Mouse (Mus musculus): ENCODE results near the gene Slit3. TPM values are rescaled to one million over a fixed set of nuclear protein-coding genes. Genes with fewer than 3 reads are reported as not detected.

Gene Slit3
- polyA plus RNA-seq, 1 experiment = 6.6 TPM

DNA sequence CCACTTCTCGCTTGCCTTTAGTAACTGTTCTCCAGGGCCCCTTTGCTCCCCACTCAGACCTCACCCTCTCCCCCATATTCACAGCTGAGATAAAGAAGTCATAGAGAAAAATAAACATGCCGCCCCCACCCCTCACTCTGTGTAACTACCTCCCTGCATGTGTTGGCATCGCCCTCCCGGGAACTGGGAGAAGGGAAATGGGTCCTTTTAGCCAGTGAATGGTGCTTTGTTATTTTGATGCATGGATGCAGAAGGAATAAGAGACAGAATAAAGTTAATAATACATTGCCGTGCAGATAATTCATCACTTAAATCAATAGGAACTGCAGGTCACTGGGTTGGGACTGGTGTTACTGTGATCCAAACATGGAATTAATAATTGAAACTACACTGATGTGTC lies 298.0 kb downstream of the Slit3 start:
- TF ChIP-seq CTCF (IDR thresholded peaks at IDR 0.05; ENCODE audit: extremely low read depth, insufficient read length, insufficient replicate concordance, low read depth, low read length) = no peak
- no peak for TF ChIP-seq POLR2A (IDR thresholded peaks at IDR 0.05; ENCODE audit: low read depth, low read length)
- WGBS = 62% methylated on average over 5 of the region's 5 CpGs
- Histone ChIP-seq H3K27ac (ENCODE audit: insufficient read depth, low read depth, low read length) (no peak overlapping the region), H3K4me1 (ENCODE audit: control insufficient read depth, insufficient read depth, insufficient read length, low read length) (no peaks in the 10 kb centered on the region), H3K36me3 (ENCODE audit: control insufficient read depth, insufficient read depth, low read length) (no peaks in the 10 kb centered on the region), H3K4me3 (ENCODE audit: low read depth, low read length) (no peak overlapping the region), H3K27me3 (ENCODE audit: control insufficient read depth, insufficient read depth, low read length) (no peaks in the 10 kb centered on the region)

DNA sequence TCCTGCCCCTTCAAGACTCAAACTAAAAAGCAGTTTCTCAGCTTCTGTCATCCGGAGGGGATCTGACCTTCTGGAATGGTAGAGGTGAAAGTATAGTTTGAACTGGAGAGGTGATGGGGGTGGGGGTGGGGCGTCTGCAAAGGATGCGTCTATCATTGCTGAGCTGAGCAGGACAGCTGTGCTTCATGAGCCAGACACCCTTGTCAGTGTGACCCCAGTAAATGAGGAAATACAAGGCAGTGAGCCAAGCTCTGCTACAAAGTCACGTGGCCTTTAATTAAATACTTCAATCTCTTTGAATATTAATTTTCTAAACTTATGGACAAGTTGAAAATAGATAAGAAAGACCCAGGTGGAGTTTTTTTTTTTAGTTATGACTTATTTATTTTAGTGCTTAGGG lies 300.7 kb downstream of the Slit3 start:
- 45% methylated on average over 4 of the region's 4 CpGs for WGBS
- Histone ChIP-seq H3K27ac (ENCODE audit: insufficient read depth, low read depth, low read length) (no peak overlapping the region), H3K27me3 (ENCODE audit: control insufficient read depth, insufficient read depth, low read length) (no peaks in the 10 kb centered on the region), H3K4me3 (ENCODE audit: low read depth, low read length) (no peak overlapping the region), H3K36me3 (ENCODE audit: control insufficient read depth, insufficient read depth, low read length) (no peaks in the 10 kb centered on the region), H3K4me1 (ENCODE audit: control insufficient read depth, insufficient read depth, insufficient read length, low read length) (no peaks in the 10 kb centered on the region)
- TF ChIP-seq CTCF (IDR thresholded peaks at IDR 0.05; ENCODE audit: extremely low read depth, insufficient read length, insufficient replicate concordance, low read depth, low read length) = no peak
- TF ChIP-seq POLR2A (IDR thresholded peaks at IDR 0.05; ENCODE audit: low read depth, low read length) = no peak

DNA sequence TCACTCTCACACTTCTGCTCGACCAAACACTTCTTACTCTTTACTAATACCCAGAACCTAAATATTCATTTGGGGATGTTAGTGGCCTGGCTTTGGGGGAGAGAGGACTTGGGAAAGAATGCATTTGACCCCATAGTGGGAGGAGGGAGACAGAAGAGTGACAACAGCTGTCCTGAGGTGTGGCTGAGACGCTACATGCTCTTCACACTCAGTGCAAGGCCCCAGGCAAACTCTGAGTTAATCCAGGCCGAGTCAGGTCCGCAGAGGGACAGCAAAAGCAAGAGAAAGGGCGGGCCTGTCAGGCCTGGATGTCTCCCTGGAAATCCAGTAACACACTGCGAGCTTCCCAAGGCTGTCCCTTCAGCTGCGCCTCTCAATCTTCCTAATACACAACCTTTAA lies 307.0 kb downstream of the Slit3 start:
- Histone ChIP-seq H3K27me3 (ENCODE audit: control insufficient read depth, insufficient read depth, low read length) (no peaks in the 10 kb centered on the region), H3K4me3 (ENCODE audit: low read depth, low read length) (no peak overlapping the region), H3K36me3 (ENCODE audit: control insufficient read depth, insufficient read depth, low read length) (no peaks in the 10 kb centered on the region), H3K27ac (ENCODE audit: insufficient read depth, low read depth, low read length) (no peak overlapping the region), H3K4me1 (ENCODE audit: control insufficient read depth, insufficient read depth, insufficient read length, low read length) (no peaks in the 10 kb centered on the region)
- 58% methylated on average over 7 of the region's 7 CpGs for WGBS
- TF ChIP-seq CTCF (IDR thresholded peaks at IDR 0.05; ENCODE audit: extremely low read depth, insufficient read length, insufficient replicate concordance, low read depth, low read length) = no peak
- TF ChIP-seq POLR2A (IDR thresholded peaks at IDR 0.05; ENCODE audit: low read depth, low read length) = no peak

DNA sequence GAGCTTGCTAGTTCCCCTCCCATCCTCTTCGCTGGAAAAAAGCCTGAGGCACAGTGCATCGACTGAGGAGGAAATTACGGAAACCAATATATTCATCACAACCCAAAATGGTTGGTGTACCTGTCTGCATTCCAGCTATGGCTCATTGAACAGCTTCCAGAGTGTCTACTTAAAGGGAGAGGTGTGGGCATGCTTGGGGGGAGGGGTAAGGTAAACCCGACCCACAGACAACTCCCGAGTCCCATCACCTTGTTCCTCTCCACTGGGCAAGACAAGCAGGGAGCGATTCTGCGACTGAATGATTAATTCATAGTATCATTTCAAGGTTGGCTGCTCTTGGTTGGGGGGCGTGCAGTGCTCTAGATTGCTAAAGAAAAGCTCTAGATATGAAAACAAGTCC lies 310.1 kb downstream of the Slit3 start:
- H3K36me3 ChIP-seq (ENCODE audit: control insufficient read depth, insufficient read depth, low read length) = no peaks in the 10 kb centered on the region
- H3K27ac ChIP-seq (ENCODE audit: insufficient read depth, low read depth, low read length) = no peak overlapping the region
- no peaks in the 10 kb centered on the region for H3K27me3 ChIP-seq (ENCODE audit: control insufficient read depth, insufficient read depth, low read length)
- H3K4me1 ChIP-seq (ENCODE audit: control insufficient read depth, insufficient read depth, insufficient read length, low read length) = no peaks in the 10 kb centered on the region
- TF ChIP-seq CTCF (IDR thresholded peaks at IDR 0.05; ENCODE audit: extremely low read depth, insufficient read length, insufficient replicate concordance, low read depth, low read length) (no peak), POLR2A (IDR thresholded peaks at IDR 0.05; ENCODE audit: low read depth, low read length) (no peak)
- WGBS = 77% methylated on average over 8 of the region's 8 CpGs
- H3K4me3 ChIP-seq (ENCODE audit: low read depth, low read length) = no peak overlapping the region

DNA sequence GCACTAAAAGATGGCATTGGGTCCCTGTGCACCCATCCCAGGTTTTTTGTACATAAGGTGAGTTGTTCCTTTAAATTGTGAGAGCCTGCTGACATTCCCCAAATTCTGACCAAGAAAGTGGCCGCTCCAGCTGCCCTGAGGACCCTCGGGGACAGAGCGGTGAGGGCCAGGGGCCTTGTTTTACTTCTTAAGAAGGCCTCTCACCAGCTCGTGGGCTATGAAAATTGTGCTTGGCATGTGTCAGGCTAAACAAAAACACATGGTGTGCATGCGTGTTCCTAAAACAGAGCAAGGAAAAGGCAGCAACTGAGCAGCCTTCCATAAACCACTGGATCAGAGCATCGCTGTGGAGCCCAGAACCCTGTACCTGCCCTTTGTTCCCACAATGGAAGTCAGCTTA lies 316.5 kb downstream of the Slit3 start:
- Histone ChIP-seq H3K27me3 (ENCODE audit: control insufficient read depth, insufficient read depth, low read length) (no peaks in the 10 kb centered on the region), H3K36me3 (ENCODE audit: control insufficient read depth, insufficient read depth, low read length) (no peaks in the 10 kb centered on the region), H3K4me1 (ENCODE audit: control insufficient read depth, insufficient read depth, insufficient read length, low read length) (no peaks in the 10 kb centered on the region), H3K4me3 (ENCODE audit: low read depth, low read length) (no peak overlapping the region), H3K27ac (ENCODE audit: insufficient read depth, low read depth, low read length) (no peak overlapping the region)
- TF ChIP-seq CTCF (IDR thresholded peaks at IDR 0.05; ENCODE audit: extremely low read depth, insufficient read length, insufficient replicate concordance, low read depth, low read length) = no peak
- TF ChIP-seq POLR2A (IDR thresholded peaks at IDR 0.05; ENCODE audit: low read depth, low read length) = no peak
- WGBS = 87% methylated on average over 6 of the region's 6 CpGs

DNA sequence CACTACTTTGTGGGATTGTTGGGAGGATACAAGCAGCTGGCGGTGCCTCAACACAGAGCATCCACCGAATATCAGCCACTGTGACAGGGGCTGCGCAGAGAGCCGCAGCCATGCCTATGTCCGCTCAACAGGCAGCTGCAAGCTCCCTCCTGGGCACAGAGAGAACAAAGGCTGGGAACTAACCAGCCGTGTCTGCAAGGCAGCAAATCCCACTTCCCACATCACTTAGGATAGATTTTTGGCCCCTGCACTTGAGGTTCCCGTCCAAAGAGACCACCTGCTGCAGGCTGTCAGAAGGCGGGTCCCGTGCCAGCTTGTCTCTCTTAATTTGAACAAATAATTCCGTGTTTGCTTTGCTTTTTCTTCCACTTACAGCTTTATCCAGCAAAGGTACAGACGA lies 319.2 kb downstream of the Slit3 start:
- H3K36me3 ChIP-seq (ENCODE audit: control insufficient read depth, insufficient read depth, low read length) = no peaks in the 10 kb centered on the region
- no peak overlapping the region for H3K4me3 ChIP-seq (ENCODE audit: low read depth, low read length)
- TF ChIP-seq POLR2A (IDR thresholded peaks at IDR 0.05; ENCODE audit: low read depth, low read length) (no peak), CTCF (IDR thresholded peaks at IDR 0.05; ENCODE audit: extremely low read depth, insufficient read length, insufficient replicate concordance, low read depth, low read length) (no peak)
- no peaks in the 10 kb centered on the region for H3K27me3 ChIP-seq (ENCODE audit: control insufficient read depth, insufficient read depth, low read length)
- no peak overlapping the region for H3K27ac ChIP-seq (ENCODE audit: insufficient read depth, low read depth, low read length)
- 70% methylated on average over 11 of the region's 11 CpGs for WGBS
- H3K4me1 ChIP-seq (ENCODE audit: control insufficient read depth, insufficient read depth, insufficient read length, low read length) = no peaks in the 10 kb centered on the region

DNA sequence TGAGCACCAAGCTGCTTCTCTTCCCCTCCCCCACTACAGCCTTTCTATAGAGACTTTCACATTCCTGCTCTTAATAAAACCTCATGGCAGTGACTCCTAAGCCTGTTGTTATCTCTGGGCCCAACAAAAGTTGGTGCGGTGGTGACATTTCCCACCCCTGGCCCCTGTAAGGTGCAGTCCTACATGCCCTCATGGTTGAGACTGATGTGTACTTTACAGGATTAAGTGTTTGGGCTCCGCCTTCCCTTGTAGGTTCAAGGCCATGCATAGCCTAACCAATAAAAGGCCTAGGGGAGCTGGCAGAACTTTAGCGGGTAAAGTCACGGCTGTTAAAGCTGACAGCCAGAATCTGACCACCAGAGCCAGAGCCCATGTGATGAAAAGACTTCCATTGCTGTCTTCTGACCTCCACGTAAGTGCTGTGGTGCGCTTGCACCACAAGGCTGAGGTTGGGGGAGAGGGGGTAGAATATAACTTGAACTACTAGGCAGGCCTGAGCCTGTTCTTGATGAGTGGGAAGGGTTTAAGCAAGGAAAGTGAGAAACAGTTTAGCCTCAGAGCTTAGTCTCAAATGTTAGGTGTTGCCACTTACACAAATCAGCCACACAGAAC lies 323.6 kb downstream of the Slit3 start:
- Histone ChIP-seq H3K4me1 (ENCODE audit: control insufficient read depth, insufficient read depth, insufficient read length, low read length) (no peaks in the 10 kb centered on the region), H3K27me3 (ENCODE audit: control insufficient read depth, insufficient read depth, low read length) (no peaks in the 10 kb centered on the region), H3K27ac (ENCODE audit: insufficient read depth, low read depth, low read length) (no peak overlapping the region), H3K4me3 (ENCODE audit: low read depth, low read length) (no peak overlapping the region), H3K36me3 (ENCODE audit: control insufficient read depth, insufficient read depth, low read length) (no peaks in the 10 kb centered on the region)
- TF ChIP-seq POLR2A (IDR thresholded peaks at IDR 0.05; ENCODE audit: low read depth, low read length) (no peak), CTCF (IDR thresholded peaks at IDR 0.05; ENCODE audit: extremely low read depth, insufficient read length, insufficient replicate concordance, low read depth, low read length) (no peak)
- 70% methylated on average over 6 of the region's 6 CpGs for WGBS
